20 mouse cellular contexts compared by ENCODE assay signal in genomic region chr1:72121608-72122185, GRCm38 (mm10).
A peak's percentile ranks its signal among the peaks of the same experiment; 100 is the strongest.
DNase-seq lines count a peak whose midpoint lies in the region; ATAC-seq and TF ChIP-seq lines count a peak whose summit lies in the region.
"Had no signal": no experiment of that assay in that cellular context is flagged by ENCODE, and none has a peak within 500 bp of the region (broad histone marks: within the 10 kb centered on the region; RNA-seq: fewer than 3 reads in every experiment).

No protein-coding gene starts in this region.

- ATAC-seq in limb, embryonic 13.5 days (ENCODE audit: low FRiP score, low read depth): no peak
- ATAC-seq in midbrain, postnatal 0 days (ENCODE audit: low FRiP score): no peak
- ATAC-seq: hindbrain, embryonic 16.5 days; intestine, embryonic 16.5 days; liver, postnatal 0 days had no signal

- no peaks in the 10 kb centered on the region for H3K9me3 ChIP-seq in limb, embryonic 13.5 days
- no peaks in the 10 kb centered on the region; the same call in 1 of the 2 replicates for H3K9me3 ChIP-seq in limb, embryonic 10.5 days (replicated peaks)
- no peaks in the 10 kb centered on the region for H3K9me3 ChIP-seq in midbrain, postnatal 0 days (ENCODE audit: low read length)
- H3K9me3 ChIP-seq: G1E; neural tube, embryonic 13.5 days had no signal

- H3K36me3 ChIP-seq in limb, embryonic 13.5 days: no peaks in the 10 kb centered on the region
- H3K36me3 ChIP-seq in limb, embryonic 10.5 days: no peaks in the 10 kb centered on the region
- H3K36me3 ChIP-seq in midbrain, postnatal 0 days (ENCODE audit: insufficient read depth, low read length): no peaks in the 10 kb centered on the region
- H3K36me3 ChIP-seq: G1E; neural tube, embryonic 13.5 days had no signal

- WGBS in limb, embryonic 13.5 days: 75% methylated on average over 17 of the region's 17 CpGs
- WGBS in limb, embryonic 10.5 days: 92% methylated on average over 17 of the region's 17 CpGs
- WGBS in midbrain, postnatal 0 days: 61% methylated on average over 17 of the region's 17 CpGs

- no peak overlapping the region for H3K4me2 ChIP-seq in limb, embryonic 13.5 days (replicated peaks)
- peak overlapping the region; percentile 2; the same call in 1 of the 2 replicates for H3K4me2 ChIP-seq in midbrain, postnatal 0 days (ENCODE audit: low read depth, low read length, poor library complexity, severe bottlenecking)
- H3K4me2 ChIP-seq: neural tube, embryonic 13.5 days had no signal

- H3K27ac ChIP-seq in limb, embryonic 13.5 days: 0 out of 2 replicates have a peak overlapping the region, but pooled peaks have one; percentile 22
- H3K27ac ChIP-seq in limb, embryonic 10.5 days: no peak overlapping the region
- H3K27ac ChIP-seq in midbrain, postnatal 0 days (ENCODE audit: low read depth, low read length): no peak overlapping the region
- H3K27ac ChIP-seq: neural tube, embryonic 13.5 days had no signal

- no peak overlapping the region for H3K9ac ChIP-seq in limb, embryonic 13.5 days
- H3K9ac ChIP-seq in midbrain, postnatal 0 days (replicated peaks; ENCODE audit: low read length, poor library complexity, severe bottlenecking): no peak overlapping the region
- H3K9ac ChIP-seq: liver, postnatal 0 days; neural tube, embryonic 13.5 days had no signal

- no peak overlapping the region for H3K4me3 ChIP-seq in limb, embryonic 13.5 days
- H3K4me3 ChIP-seq in limb, embryonic 10.5 days: no peak overlapping the region
- no peak overlapping the region for H3K4me3 ChIP-seq in midbrain, postnatal 0 days (ENCODE audit: low read depth, low read length)
- H3K4me3 ChIP-seq: neural tube, embryonic 13.5 days had no signal

- H3K27me3 ChIP-seq in limb, embryonic 13.5 days: no peaks in the 10 kb centered on the region
- no peaks in the 10 kb centered on the region for H3K27me3 ChIP-seq in limb, embryonic 10.5 days (ENCODE audit: low read depth, poor library complexity, severe bottlenecking)
- H3K27me3 ChIP-seq in midbrain, postnatal 0 days (ENCODE audit: insufficient read depth, low read length): no peaks in the 10 kb centered on the region
- H3K27me3 ChIP-seq: neural tube, embryonic 13.5 days had no signal

- DNase-seq in limb, embryonic 10.5 days (ENCODE audit: low spot score): no peak
- peak; percentile 71 for DNase-seq in ES-CJ7 (ENCODE audit: low read depth, low spot score)
- DNase-seq in brain, adult 2 months (ENCODE audit: low read depth, low spot score): peak; percentile 6
- no peak for DNase-seq in midbrain, postnatal 0 days (ENCODE audit: low spot score)
- DNase-seq in embryo, embryonic 9.5 days (ENCODE audit: extremely low spot score): no peak
- DNase-seq in lung, postnatal 25 days (ENCODE audit: low spot score): no peak
- DNase-seq: cerebellum, adult 9-11 months; gastrocnemius, postnatal 10 days; heart, adult 18-20 months; heart, postnatal 4 days; liver, postnatal 0 days; lung, postnatal 10 days; right cerebral cortex, adult 18-20 months; thymus, adult 18-20 months; thymus, postnatal 4 days had no signal

- H3K4me1 ChIP-seq in limb, embryonic 13.5 days: peaks cover 2% of the 10 kb centered on the region; the same call in 1 of the 2 replicates
- 0 out of 2 replicates have a peak, but pooled peaks cover 2% of the 10 kb centered on the region for H3K4me1 ChIP-seq in limb, embryonic 10.5 days
- H3K4me1 ChIP-seq in midbrain, postnatal 0 days (ENCODE audit: insufficient read depth, low read length): no peaks in the 10 kb centered on the region

- TF ChIP-seq CTCF in midbrain, postnatal 0 days (IDR thresholded peaks at IDR 0.05): no peak

Comparison
In these comparisons a context has a peak if more than half of its experiments do, and no peak if none do; other contexts are left out.
1. DNase-seq: peak in ES-CJ7 (single experiment) and brain, adult 2 months (single experiment); none in limb, embryonic 10.5 days (single experiment), midbrain, postnatal 0 days (single experiment), embryo, embryonic 9.5 days (single experiment) and lung, postnatal 25 days (single experiment).